Mouse (Mus musculus) 416B (cell line): ENCODE results near the gene Smco4.
"Not testable (repeated sequence)": the region's sequence is repeated elsewhere in the genome, so short reads cannot be mapped to it uniquely, and the experiment has no call there.

Source experiments
- DNase-seq: peaks from one replicate; pipeline ENCODE4 v3.0.0; 2011; ENCODE audit warnings: low read depth

Gene Smco4

DNA sequence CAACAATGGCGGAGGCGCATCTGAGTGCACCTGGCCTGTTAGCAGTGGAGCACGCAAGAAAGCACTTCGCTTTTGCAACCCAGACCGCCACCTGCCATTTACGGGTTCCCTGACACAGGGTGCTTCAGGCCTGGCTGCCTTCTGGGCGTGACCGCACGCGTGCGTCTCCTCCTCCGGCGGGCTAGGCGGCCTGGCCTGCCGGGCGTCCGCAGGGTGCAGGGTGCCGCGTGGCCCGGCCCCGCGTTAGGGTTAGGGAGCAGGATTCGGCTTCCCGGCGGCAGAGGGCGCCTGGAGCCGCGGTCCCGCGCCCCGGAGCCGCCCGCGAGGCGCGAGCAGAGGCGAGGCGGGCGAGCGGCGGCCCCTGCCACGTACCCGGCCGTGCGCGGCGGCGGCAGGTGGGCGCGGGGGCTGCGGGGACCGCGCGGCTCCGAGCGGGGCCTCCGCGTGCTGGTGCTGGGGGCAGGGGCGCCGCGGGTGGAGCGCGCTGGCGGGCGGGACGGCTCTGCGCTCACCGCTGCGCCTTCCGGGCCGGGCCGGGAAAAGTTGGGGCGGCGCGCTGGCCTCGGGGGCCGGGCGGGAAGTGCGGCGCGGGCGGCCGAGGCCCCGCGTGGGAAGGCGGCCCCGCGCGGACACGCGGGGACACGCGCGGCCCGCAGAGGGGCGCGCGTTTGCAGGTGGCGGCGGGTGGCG lies at the start of gene Smco4:
Smco4 (plus strand) TSS at position 198 of the 690 bp plus-strand sequence.
- DNase-seq = no peak

- no peak for DNase-seq
Measured at GRCm38 (mm10) chr9:15447397-15447796, 45.8 kb upstream of the Smco4 start.

- no peak for DNase-seq
Measured at GRCm38 (mm10) chr9:15450921-15451320, 42.3 kb upstream of the Smco4 start.

GRCm38 (mm10) chr9:15472256-15472655 lies 21.0 kb upstream of the Smco4 start:
- DNase-seq = no peak

DNA sequence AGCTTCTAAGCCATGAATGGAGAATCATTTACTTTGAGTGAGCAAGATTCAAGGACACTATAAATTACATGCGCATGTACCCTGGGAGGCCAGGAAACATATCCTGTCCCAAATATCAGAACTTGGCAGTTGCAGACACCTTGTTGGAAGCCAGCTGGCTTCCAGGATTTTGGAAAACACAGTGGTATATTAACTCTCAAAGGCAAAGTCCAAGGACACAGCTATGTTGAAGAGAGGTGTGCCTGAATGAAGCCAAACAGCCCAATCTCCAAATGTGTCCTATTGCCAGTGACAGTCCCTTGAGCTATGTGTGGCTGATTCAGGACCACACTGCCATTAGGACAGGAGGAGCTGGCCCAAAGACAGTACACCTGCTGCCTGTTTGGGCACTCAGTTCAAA lies 20.0 kb upstream of the Smco4 start:
- no peak for DNase-seq

DNA sequence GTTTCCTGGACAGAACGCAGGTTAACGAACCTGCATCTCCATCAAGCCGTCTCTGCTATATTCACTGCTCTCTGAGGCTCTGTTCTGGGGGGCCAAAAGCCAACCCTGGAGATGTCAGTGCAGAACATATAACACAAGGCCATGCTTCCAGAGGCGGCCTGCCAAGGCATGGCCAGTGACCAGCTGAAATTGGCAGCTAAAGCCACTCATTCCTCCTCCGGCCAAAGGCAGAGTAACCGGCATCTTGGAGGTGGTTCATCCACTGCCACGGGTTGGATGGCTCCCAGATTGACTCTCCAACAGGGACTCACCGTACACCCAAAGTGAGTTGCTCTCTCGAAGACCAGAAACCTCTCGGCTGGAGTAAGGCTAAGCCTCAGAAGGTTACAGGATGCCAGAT lies 15.7 kb upstream of the Smco4 start:
- DNase-seq = no peak

- DNase-seq = no peak
Measured at GRCm38 (mm10) chr9:15487682-15488424, 5.4 kb upstream of the Smco4 start.

DNA sequence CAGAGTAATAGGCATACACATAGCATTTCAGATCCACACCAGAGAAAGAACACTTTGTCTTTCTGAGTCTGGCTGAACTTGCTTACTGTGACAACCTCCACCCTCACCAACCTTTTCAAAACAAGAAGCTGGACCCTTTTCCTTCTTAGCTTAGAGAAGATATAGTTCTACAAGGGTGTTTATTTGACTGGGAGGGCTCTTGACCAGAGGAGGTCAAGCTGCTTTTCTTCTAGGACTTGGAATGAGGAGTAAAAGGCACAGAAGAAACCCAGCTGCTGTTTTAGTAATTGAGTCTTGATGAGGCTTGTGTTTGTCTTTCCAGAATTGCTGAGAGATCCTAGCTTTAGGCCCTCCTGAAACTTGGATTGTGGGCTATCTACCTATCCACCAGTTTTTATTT lies 3.9 kb upstream of the Smco4 start:
- no peak for DNase-seq

GRCm38 (mm10) chr9:15490331-15491100 lies 2.7 kb upstream of the Smco4 start:
- DNase-seq = no peak

- no peak for DNase-seq
Measured at GRCm38 (mm10) chr9:15491686-15492085, 1.5 kb upstream of the Smco4 start.

GRCm38 (mm10) chr9:15492401-15492800 lies 831 bp upstream of the Smco4 start:
- DNase-seq = no peak

- no peak for DNase-seq
Measured at GRCm38 (mm10) chr9:15493925-15494558, 810 bp downstream of the Smco4 start.

DNA sequence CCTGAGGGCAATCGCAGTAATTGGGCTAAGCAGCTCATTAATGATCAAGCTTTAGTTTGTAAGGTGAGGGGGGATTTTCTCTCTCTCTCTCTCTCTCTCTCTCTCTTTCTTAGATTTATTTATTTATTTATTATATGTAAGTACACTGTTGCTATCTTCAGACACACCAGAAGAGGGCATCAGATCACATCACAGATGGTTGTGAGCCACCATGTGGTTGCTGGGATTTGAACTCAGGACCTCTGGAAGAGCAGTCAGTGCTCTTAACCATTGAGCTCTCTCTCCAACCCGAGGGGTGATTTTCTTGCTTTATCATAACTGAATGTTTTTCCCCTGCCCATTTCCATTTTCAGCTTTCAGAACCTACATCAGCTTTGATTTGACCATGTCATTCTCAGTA lies 2.0 kb downstream of the Smco4 start:
- DNase-seq = not testable (repeated sequence)

DNA sequence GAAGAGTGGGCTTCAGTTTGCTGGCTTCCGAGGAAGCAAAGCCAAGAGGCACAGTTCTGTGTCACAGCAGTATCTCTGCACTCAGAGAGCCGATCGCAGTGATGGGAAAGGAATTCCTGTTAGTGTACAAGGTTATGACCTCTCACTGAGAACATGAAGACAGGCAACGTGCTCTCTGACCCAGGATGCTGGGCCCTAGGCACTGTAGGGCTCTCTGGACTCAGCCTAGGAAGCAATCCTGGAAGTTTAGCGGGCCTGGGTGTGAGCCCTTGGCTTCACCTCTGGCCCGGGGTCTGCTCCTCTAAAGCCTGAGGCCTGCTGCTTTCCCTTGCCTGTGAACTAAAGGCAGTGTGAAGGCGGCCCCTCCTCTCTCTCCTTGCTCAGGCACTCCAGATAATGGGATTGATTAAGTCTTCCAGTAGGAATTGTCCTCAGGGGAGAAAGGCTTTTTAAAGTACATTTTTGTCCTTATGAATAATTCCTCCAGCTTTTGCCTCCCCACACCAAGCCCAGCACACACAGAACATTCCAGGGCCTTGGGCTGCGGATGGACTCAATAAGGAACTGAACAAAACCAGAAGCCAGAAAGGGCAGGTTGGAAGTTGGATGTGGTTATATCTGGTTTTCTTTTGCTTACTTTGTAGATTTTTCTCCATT lies 2.8 kb downstream of the Smco4 start:
- DNase-seq = no peak

DNA sequence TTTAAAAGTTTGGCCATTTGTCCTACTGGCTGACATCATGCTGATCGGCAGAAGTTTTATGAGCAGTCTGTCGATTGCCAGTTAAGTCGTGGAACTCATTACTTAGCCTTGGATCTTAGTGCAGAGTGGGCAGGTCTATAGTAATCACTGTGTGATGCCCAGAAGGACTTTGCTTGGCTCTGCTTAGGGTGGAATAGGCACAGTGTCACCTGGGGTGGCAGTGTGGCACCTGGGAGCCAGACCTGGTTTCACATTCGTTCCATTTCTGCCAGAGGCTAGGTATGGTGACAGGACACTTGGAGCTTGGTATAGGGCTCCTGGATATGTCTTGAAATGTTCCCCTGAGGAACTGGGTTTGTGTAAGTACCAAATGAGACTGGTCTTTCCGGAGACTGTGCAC lies 6.8 kb downstream of the Smco4 start:
- DNase-seq = no peak

GRCm38 (mm10) chr9:15501319-15502256 lies 8.4 kb downstream of the Smco4 start:
- DNase-seq = no peak

DNA sequence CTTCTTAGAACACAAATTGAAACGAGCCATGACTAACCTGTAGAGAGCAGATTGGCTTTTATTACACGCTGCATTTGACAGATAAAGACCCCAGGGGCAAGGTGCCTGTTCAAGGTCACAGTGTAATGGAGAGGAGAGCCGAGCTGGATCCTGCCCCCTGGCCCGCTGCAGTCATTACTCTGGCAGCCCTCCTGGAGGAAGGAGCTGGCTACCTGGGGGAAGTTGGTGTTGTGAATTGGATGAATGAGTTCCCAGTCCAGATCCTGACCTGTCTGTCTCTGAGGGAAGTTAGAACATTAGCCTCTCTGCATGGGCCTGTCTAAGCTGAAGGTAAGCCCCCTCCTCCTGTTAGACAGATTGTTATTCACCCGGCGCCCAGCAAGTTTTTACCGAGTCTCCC lies 9.2 kb downstream of the Smco4 start:
- no peak for DNase-seq

- DNase-seq = no peak
Measured at GRCm38 (mm10) chr9:15503307-15503706, 10.1 kb downstream of the Smco4 start.

DNA sequence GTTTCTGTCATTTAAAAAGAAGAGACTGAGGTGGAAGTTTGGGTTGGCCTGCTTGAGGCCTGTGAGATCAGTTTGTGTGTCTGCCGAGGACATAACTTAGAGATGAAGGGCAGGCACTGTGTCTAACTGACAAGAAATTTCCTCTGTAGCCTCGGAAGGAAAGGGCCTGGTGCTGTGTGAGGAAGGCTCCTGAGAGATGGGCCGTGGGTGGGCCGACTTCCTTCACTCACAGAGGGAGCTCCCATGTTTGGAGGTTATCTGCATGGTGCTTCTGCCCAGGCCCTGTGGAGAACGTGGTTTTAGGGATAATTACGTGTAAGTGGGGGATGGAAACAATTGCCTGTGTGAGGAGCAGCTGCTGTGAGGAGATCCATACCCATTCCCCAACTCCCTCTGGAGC lies 10.6 kb downstream of the Smco4 start:
- no peak for DNase-seq

DNA sequence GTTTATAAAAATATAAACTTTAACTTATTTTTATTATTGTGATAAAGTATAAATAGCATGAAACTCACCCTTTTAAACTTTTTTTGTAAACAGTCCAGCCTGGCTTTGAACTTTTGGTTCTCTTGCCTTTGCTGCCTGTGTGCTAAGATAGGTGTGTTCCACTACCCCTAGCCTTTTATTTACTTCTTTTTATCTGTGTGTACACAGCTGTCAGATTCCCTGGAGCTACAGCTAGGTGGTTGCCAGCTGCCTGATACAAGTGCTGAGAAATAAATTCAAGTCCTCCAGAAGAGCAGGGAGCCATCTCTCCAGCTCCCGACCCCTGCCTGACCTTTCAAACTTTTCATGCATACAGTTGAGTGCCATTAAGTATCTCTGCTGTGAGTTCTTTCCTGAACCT lies 12.1 kb downstream of the Smco4 start:
- no peak for DNase-seq

DNA sequence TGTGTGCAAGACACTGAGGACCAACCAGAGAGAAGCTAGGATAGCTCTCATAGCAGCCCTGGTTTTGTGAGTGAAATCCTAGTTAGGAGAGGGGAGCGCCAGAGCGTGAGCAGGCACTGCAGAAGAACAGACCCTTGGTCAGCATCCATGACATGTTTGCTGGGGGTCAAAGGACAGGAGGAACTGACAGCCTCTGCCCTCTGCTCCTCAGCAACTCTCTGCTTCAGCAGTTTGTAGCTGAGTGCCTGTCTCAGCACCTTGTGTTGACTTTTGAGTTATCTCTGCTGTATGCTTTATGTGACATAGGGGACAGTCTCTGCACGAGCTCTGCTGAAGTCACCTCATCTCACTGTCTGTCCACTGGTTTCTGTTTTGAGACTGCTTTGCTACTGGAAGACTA lies 13.6 kb downstream of the Smco4 start:
- DNase-seq = no peak
